Mouse (Mus musculus) heart, embryonic 11.5 days (tissue): ENCODE results near the gene Ngrn. TPM values are rescaled to one million over a fixed set of nuclear protein-coding genes. Genes with fewer than 3 reads are reported as not detected.

Experiments used
- ATAC-seq: fragments of 200-750 bp; cut with Nextera tagmentation; replicated peaks from 2 replicates; pipeline ENCODE4 v1.8.0; 2017; ENCODE audit warnings: moderate library complexity; ENCODE audit not compliant: insufficient number of reproducible peaks, low FRiP score, low TSS enrichment
- H3K27ac ChIP-seq: fragments of 300-500 bp; sonication (generic); 2 replicates; pipeline ENCODE4 v1.5.1; 2014; ENCODE audit warnings: mild to moderate bottlenecking, low read depth, low read length
- H3K27me3 ChIP-seq: fragments of 300-500 bp; sonication (generic); 2 replicates; pipeline ENCODE4 v1.6.1; 2014; ENCODE audit warnings: mild to moderate bottlenecking, low read length, mixed read lengths; ENCODE audit not compliant: control insufficient read depth, insufficient read depth
- H3K36me3 ChIP-seq: fragments of 300-500 bp; sonication (generic); 2 replicates; pipeline ENCODE4 v1.6.1; 2014; ENCODE audit warnings: mild to moderate bottlenecking, low read length, moderate library complexity, mixed read lengths; ENCODE audit not compliant: control insufficient read depth, insufficient read depth
- H3K4me1 ChIP-seq: fragments of 300-500 bp; sonication (generic); 2 replicates; pipeline ENCODE4 v1.6.1; 2014; ENCODE audit warnings: low read length; ENCODE audit not compliant: control insufficient read depth, insufficient read depth
- H3K4me2 ChIP-seq: fragments of 300-500 bp; sonication (generic); 2 replicates; pipeline ENCODE4 v1.6.1; 2014; ENCODE audit warnings: mild to moderate bottlenecking, moderate library complexity
- H3K4me3 ChIP-seq: fragments of 300-500 bp; sonication (generic); 2 replicates; pipeline ENCODE4 v1.5.1; 2014; ENCODE audit warnings: low read depth, low read length
- H3K9ac ChIP-seq: fragments of 300-500 bp; sonication (generic); 2 replicates; pipeline ENCODE4 v1.6.1; 2014; ENCODE audit warnings: mild to moderate bottlenecking, low read depth, low read length, moderate library complexity
- H3K9me3 ChIP-seq: fragments of 300-500 bp; sonication (generic); replicated peaks from 2 replicates; pipeline ENCODE4 v1.6.1; 2016; ENCODE audit warnings: low read length; ENCODE audit not compliant: control insufficient read depth
- WGBS: fragments of 180-500 bp; shearing (Covaris S2); extraction: QIAGEN DNeasy Blood & Tissue Kit; methylation state at CpG from one replicate; pipeline ENCODE4 v1.1.7; 2014; ENCODE audit not compliant: insufficient replicate concordance; 5-methylcytosine and 5-hydroxymethylcytosine counted together
- polyA plus RNA-seq: library from polyadenylated mRNA; unstranded; fragments of >200 nt; fragmentation: Nextera tagmentation; extraction: Ambion mirVana; gene quantifications from 2 replicates; pipeline ENCODE4 v1.2.1, GENCODE M21; 2014

Gene Ngrn
- polyA plus RNA-seq, 1 experiment from 2014 or later = 41.4 TPM

DNA sequence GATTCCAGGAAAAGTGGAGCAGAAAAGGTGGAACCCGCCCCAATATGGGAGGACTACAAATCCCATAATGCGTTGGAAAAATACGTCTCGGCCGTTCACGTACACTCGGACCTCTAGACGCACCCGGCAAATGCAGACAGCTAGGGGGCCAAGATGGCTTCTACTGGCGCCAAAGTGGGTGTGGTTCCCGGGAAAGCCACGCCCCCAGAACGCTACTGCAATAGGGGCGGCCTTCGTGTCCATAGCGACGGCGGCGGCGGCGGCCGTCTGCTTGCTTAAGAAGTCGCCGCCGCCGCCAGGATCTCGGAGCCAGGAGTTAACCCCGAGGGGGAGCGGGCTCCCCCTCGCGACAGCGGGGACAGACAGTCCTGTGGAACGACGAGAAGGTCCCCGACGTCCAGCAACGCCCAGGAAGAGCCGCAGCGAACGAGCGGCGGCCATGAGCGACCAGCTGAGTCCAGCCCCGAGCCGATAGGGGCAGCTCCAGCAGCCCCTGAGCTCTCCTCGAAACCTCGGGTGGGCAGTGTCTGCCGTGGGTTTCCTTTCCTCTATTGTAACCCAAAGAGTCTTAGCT is 14.8 kb upstream of the Ngrn start, which contains the start of gene Ttll13:
Gene Ttll13 (plus strand): TSS at position 229 of the 574 bp plus-strand sequence.
- Histone ChIP-seq H3K27me3 (no peaks in the 10 kb centered on the region), H3K4me2 (peak within 1 kb of the TSS; percentile 65), H3K9me3 (no peaks in the 10 kb centered on the region), H3K36me3 (no peaks in the 10 kb centered on the region), H3K9ac (peak within 1 kb of the TSS; percentile 66), H3K4me1 (peaks cover 2% of the 10 kb centered on the region; the same call in 1 of the 2 replicates), H3K4me3 (peak within 1 kb of the TSS; percentile 54), H3K27ac (peak within 1 kb of the TSS; percentile 86)
- under 1% methylated on average over 48 of the region's 48 CpGs for WGBS
- peak; percentile 97 for ATAC-seq

GRCm38 (mm10) chr7:80246859-80247258 is 14.2 kb upstream of the Ngrn start:
- Histone ChIP-seq H3K9ac (peak overlapping the region; percentile 66), H3K27me3 (no peaks in the 10 kb centered on the region), H3K4me1 (peaks cover 2% of the 10 kb centered on the region; the same call in 1 of the 2 replicates), H3K4me3 (peak overlapping the region; percentile 54), H3K9me3 (no peaks in the 10 kb centered on the region), H3K36me3 (no peaks in the 10 kb centered on the region), H3K27ac (peak overlapping the region; percentile 86; the same call in 1 of the 2 replicates), H3K4me2 (peak overlapping the region; percentile 65)
- 31% methylated on average over 7 of the region's 7 CpGs for WGBS
- no peak for ATAC-seq

DNA sequence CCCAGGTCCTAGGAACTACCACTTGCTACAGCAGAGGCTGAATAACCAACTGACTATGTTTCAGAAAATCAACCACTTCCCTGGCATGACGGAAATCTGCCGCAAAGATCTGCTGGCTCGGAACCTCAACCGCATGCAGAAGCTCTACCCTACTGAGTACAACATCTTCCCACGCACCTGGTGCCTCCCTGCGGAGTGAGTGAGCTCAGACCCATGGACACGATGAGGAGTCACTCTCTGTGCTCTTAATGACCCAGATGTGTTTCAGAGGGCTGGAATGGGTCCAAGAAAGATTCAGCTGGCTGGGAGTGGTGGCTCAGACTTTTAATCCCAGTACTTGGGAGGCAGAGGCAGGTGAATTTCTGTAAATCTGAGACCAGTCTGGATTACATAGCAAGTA is 8.6 kb upstream of the Ngrn start:
- H3K4me2 ChIP-seq = no peak overlapping the region
- no peaks in the 10 kb centered on the region for H3K9me3 ChIP-seq
- H3K36me3 ChIP-seq = no peaks in the 10 kb centered on the region
- H3K27me3 ChIP-seq = no peaks in the 10 kb centered on the region
- no peak for ATAC-seq
- no peak overlapping the region for H3K27ac ChIP-seq
- no peak overlapping the region for H3K9ac ChIP-seq
- no peaks in the 10 kb centered on the region for H3K4me1 ChIP-seq
- WGBS = 73% methylated on average over 7 of the region's 7 CpGs
- H3K4me3 ChIP-seq = no peak overlapping the region

GRCm38 (mm10) chr7:80252886-80253285 is 8.1 kb upstream of the Ngrn start:
- H3K9me3 ChIP-seq = no peaks in the 10 kb centered on the region
- no peaks in the 10 kb centered on the region for H3K36me3 ChIP-seq
- no peak overlapping the region for H3K9ac ChIP-seq
- no peaks in the 10 kb centered on the region for H3K4me1 ChIP-seq
- ATAC-seq = no peak
- WGBS = 63% methylated on average over 11 of the region's 11 CpGs
- H3K4me3 ChIP-seq = no peak overlapping the region
- H3K4me2 ChIP-seq = no peak overlapping the region
- 0 out of 2 replicates have a peak, but pooled peaks cover 2% of the 10 kb centered on the region for H3K27me3 ChIP-seq
- no peak overlapping the region for H3K27ac ChIP-seq

- Histone ChIP-seq H3K27ac (no peak overlapping the region), H3K4me3 (no peak overlapping the region), H3K36me3 (no peaks in the 10 kb centered on the region), H3K9me3 (no peaks in the 10 kb centered on the region), H3K4me1 (0 out of 2 replicates have a peak, but pooled peaks cover 5% of the 10 kb centered on the region), H3K4me2 (no peak overlapping the region), H3K27me3 (peaks cover 11% of the 10 kb centered on the region), H3K9ac (no peak overlapping the region)
- WGBS = 66% methylated on average over 2 of the region's 2 CpGs
- no peak for ATAC-seq
Observed at GRCm38 (mm10) chr7:80255981-80256380, 5.0 kb upstream of the Ngrn start.

GRCm38 (mm10) chr7:80257706-80258105 is 3.3 kb upstream of the Ngrn start:
- no peak overlapping the region for H3K4me3 ChIP-seq
- H3K4me1 ChIP-seq = peaks cover 10% of the 10 kb centered on the region; the same call in 1 of the 2 replicates
- no peak overlapping the region for H3K27ac ChIP-seq
- H3K36me3 ChIP-seq = no peaks in the 10 kb centered on the region
- no peak for ATAC-seq
- H3K9ac ChIP-seq = no peak overlapping the region
- H3K9me3 ChIP-seq = no peaks in the 10 kb centered on the region
- WGBS = 56% methylated on average over 2 of the region's 2 CpGs
- H3K4me2 ChIP-seq = no peak overlapping the region
- peaks cover 11% of the 10 kb centered on the region for H3K27me3 ChIP-seq

GRCm38 (mm10) chr7:80261372-80261990 is 466 bp downstream of the Ngrn start:
- peak overlapping the region; percentile 76 for H3K4me3 ChIP-seq
- WGBS = under 1% methylated on average over 32 of the region's 32 CpGs
- ATAC-seq = peak; percentile 54; the same call in 1 of the 2 replicates

DNA sequence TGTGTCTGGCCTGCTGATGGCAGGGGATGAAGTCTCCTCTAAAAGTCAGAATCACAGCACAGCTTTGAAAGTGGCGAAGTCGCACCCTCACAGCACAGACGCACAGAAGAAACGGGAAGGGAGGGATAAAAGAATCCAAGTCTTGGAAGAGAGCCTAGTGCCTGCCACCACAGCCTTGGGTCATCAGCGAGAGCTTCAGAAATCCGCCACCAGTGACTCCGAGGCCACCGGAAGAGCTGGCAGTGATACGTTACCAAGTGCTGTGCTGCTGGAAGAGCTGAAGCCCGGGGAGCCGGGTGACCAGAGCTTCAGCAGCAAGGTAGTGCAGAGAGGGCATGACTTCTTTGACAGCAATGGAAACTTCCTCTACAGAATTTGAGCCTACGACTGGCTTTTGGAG is 3.6 kb downstream of the Ngrn start:
- H3K27me3 ChIP-seq = no peaks in the 10 kb centered on the region
- 91% methylated on average over 12 of the region's 12 CpGs for WGBS
- peaks cover 10% of the 10 kb centered on the region for H3K36me3 ChIP-seq
- H3K4me3 ChIP-seq = no peak overlapping the region
- no peaks in the 10 kb centered on the region for H3K9me3 ChIP-seq
- no peak overlapping the region for H3K9ac ChIP-seq
- H3K4me2 ChIP-seq = no peak overlapping the region
- no peak overlapping the region for H3K27ac ChIP-seq
- no peak for ATAC-seq
- H3K4me1 ChIP-seq = peaks cover 13% of the 10 kb centered on the region; the same call in 1 of the 2 replicates

More at GRCm38 (mm10) chr7:80261372-80261990, 466 bp downstream of the Ngrn start:
- peak overlapping the region; percentile 72 for H3K27ac ChIP-seq
- peaks cover 9% of the 10 kb centered on the region for H3K36me3 ChIP-seq
- peaks cover 10% of the 10 kb centered on the region; the same call in 1 of the 2 replicates for H3K4me1 ChIP-seq
- peak overlapping the region; percentile 81 for H3K9ac ChIP-seq
- H3K9me3 ChIP-seq = no peaks in the 10 kb centered on the region
- peak overlapping the region; percentile 88 for H3K4me2 ChIP-seq
- peaks cover 11% of the 10 kb centered on the region for H3K27me3 ChIP-seq
